Mouse (Mus musculus) olfactory bulb, adult 2 months (tissue): ENCODE measurements around the gene Ip6k1.

Experiments used
- CTCF ChIP-seq: fragments of 200-500 bp; IDR thresholded peaks from 2 replicates; pipeline ENCODE4 v1.5.1; 2012; ENCODE audit warnings: low read depth, mild to moderate bottlenecking, low read length, moderate library complexity; ENCODE audit not compliant: insufficient read depth
- POLR2A ChIP-seq: fragments of 200-500 bp; IDR thresholded peaks from 2 replicates; pipeline ENCODE4 v1.6.1; 2012; ENCODE audit warnings: mild to moderate bottlenecking, low read depth, low read length, moderate library complexity; ENCODE audit not compliant: insufficient read depth

- no peak for TF ChIP-seq CTCF
- no peak for TF ChIP-seq POLR2A
These were observed 39.4 kb upstream of the Ip6k1 start for GRCm38 (mm10) chr9:107962916-107963315.
